Mouse (Mus musculus) spleen, postnatal 10 days (tissue): ENCODE data around the gene Ptprf.

Source experiments
- DNase-seq, 2 experiments: peaks; one replicate each; pipeline ENCODE4 v3.0.0; 2021 to 2022; ENCODE audit warnings: low spot score in 2 of 2

Ptprf gene

GRCm38 (mm10) chr4:118259782-118260463 lies 31.3 kb downstream of the Ptprf start:
- no peak for DNase-seq

GRCm38 (mm10) chr4:118257977-118258376 lies 33.2 kb downstream of the Ptprf start:
- DNase-seq, result no peak

GRCm38 (mm10) chr4:118257416-118257815 lies 33.8 kb downstream of the Ptprf start:
- DNase-seq, result no peak

- no peak for DNase-seq
These were observed 35.0 kb downstream of the Ptprf start for GRCm38 (mm10) chr4:118256217-118256616.

GRCm38 (mm10) chr4:118254953-118255352 lies 36.3 kb downstream of the Ptprf start:
- no peak for DNase-seq

GRCm38 (mm10) chr4:118247323-118247722 lies 43.9 kb downstream of the Ptprf start:
- no peak for DNase-seq

- DNase-seq, result no peak
These were observed 45.4 kb downstream of the Ptprf start for GRCm38 (mm10) chr4:118245847-118246246.

GRCm38 (mm10) chr4:118243791-118244190 lies 47.4 kb downstream of the Ptprf start:
- DNase-seq, result no peak

- DNase-seq, result no peak
These were observed 47.9 kb downstream of the Ptprf start for GRCm38 (mm10) chr4:118243298-118243697.

- no peak for DNase-seq
These were observed 51.1 kb downstream of the Ptprf start for GRCm38 (mm10) chr4:118239960-118240689.

- no peak for DNase-seq
These were observed 52.5 kb downstream of the Ptprf start for GRCm38 (mm10) chr4:118238666-118239065.

- no peak for DNase-seq
These were observed 54.3 kb downstream of the Ptprf start for GRCm38 (mm10) chr4:118236871-118237270.

- no peak for DNase-seq
These were observed 56.4 kb downstream of the Ptprf start for GRCm38 (mm10) chr4:118234711-118235388.

GRCm38 (mm10) chr4:118233886-118234285 lies 57.3 kb downstream of the Ptprf start:
- DNase-seq, result no peak

- no peak for DNase-seq
These were observed 59.3 kb downstream of the Ptprf start for GRCm38 (mm10) chr4:118231861-118232260.

GRCm38 (mm10) chr4:118229035-118229770 lies 62.0 kb downstream of the Ptprf start:
- DNase-seq, result no peak

- no peak for DNase-seq
These were observed 63.8 kb downstream of the Ptprf start for GRCm38 (mm10) chr4:118227398-118227797.

- no peak for DNase-seq
These were observed 69.9 kb downstream of the Ptprf start for GRCm38 (mm10) chr4:118221261-118221660.

GRCm38 (mm10) chr4:118220756-118221155 lies 70.4 kb downstream of the Ptprf start:
- no peak for DNase-seq

- DNase-seq, result no peak
These were observed 71.7 kb downstream of the Ptprf start for GRCm38 (mm10) chr4:118219487-118219886.

- DNase-seq, result no peak
These were observed 72.7 kb downstream of the Ptprf start for GRCm38 (mm10) chr4:118218521-118218920.
